Mouse (Mus musculus): Measurements from ENCODE around the gene Atox1. TPM values are rescaled to one million over a fixed set of nuclear protein-coding genes. Genes with fewer than 3 reads are reported as not detected.
A peak's percentile ranks its signal among the peaks of the same experiment; 100 is the strongest.

Atox1 gene
- polyA plus RNA-seq, 1 experiment from 2014 or later = 284 TPM

DNA sequence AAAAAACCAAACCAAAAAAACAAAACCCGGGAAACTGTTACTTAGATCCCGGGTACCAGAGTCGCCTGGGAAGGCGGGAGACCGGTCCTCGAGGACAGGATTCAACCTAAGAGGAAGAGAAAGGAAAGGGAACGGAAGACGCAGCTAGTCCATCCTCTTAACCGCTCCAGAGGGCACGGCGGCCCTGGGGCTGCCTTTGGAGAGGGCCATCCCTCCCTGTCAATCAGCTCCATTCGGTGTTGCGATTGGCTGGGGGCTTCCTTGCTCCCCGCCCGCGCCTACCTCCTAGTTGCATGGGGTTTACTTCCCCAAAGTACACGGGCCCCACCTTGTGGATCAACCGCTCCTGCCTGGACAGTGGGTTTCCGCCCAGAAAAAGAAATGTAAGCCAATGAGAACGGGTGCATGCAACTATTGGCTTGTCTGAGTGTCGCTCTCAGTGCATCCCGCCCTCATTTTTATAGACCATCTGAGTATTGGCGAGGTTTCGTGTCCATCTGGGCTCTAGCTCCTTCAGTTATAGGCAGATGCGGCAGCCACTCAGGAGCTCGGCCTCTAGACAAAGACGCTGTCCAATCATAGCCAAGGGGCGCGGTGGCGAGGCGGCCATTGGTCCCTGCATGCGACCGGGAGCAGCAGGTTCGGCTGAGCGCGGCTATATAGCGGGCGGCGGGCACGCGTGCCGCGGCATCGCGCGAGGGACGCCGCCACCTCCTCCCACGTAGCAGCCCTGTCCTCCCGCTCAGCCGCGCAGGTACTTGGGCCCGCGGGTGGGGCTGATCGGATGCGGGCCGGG is 8.2 kb upstream of the Atox1 start, which contains the start of gene G3bp1:
TSS of gene G3bp1 (plus strand) at position 638 of the 796 bp plus-strand sequence.
- Histone ChIP-seq H3K27me3 (no peaks in the 10 kb centered on the region), H3K9ac (peak within 1 kb of the TSS; percentile 99), H3K27ac (peak within 1 kb of the TSS; percentile 92), H3K36me3 (peaks cover 5% of the 10 kb centered on the region; the same call in 1 of the 2 replicates), H3K9me3 (replicated peaks) (no peaks in the 10 kb centered on the region), H3K4me2 (replicated peaks) (peak within 1 kb of the TSS; percentile 84), H3K4me3 (peak within 1 kb of the TSS; percentile 99), H3K4me1 (peaks cover 18% of the 10 kb centered on the region)
- under 1% methylated on average over 47 of the region's 57 CpGs for WGBS
- peak; percentile 99 for ATAC-seq (ENCODE audit: low FRiP score)

DNA sequence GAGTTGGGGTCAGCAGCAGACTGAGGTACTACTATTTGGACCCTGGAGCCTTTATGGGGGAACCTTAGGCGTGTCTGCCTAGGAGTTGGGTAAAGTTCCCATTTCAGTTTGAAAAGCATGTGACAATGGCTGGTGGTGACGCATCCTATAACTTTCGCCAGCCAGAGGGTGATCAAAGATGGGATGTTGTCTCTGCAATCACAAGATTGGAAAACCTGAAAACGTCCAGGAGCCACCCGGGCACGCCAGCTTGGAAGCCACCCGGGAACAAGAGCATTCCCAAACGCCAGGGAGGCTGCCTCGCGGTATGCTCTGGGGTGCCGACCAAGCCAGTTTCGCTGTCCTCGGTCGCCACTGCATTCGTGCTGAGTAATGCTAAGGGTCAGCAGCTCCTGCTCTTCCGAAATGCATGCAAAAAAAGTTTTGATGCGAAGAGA is 7.6 kb upstream of the Atox1 start:
- H3K4me1 ChIP-seq = peaks cover 18% of the 10 kb centered on the region
- no peaks in the 10 kb centered on the region for H3K27me3 ChIP-seq
- peak overlapping the region; percentile 92 for H3K27ac ChIP-seq
- H3K4me2 ChIP-seq (replicated peaks) = peak overlapping the region; percentile 71
- WGBS = 4% methylated on average over 17 of the region's 17 CpGs
- peak overlapping the region; percentile 99 for H3K4me3 ChIP-seq
- no peaks in the 10 kb centered on the region; the same call in 1 of the 2 replicates for H3K36me3 ChIP-seq
- H3K9me3 ChIP-seq (replicated peaks) = no peaks in the 10 kb centered on the region
- H3K9ac ChIP-seq = peak overlapping the region; percentile 82
- no peak for ATAC-seq (ENCODE audit: low FRiP score)

DNA sequence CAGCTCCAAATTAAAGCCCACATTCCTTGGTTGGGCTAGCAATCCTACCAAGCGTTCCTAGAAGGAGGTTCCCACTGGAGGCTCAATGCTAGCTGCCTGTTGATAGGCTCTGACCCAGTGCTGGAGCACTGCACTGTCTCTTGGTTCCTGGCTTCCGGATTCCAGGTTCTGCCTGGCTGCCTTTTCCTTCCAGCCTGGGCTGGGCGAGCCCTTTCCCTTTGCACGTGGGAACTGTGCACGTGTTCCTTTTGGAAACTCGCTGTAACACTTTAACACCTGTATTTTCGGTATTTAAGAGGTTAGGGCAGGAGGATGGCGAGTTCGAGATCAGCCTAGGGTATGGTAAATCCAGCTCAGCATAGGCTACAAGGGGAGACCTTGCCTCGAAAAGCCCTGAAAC is 7.0 kb upstream of the Atox1 start:
- Histone ChIP-seq H3K4me3 (peak overlapping the region; percentile 99; the same call in 1 of the 2 replicates), H3K4me2 (replicated peaks) (peak overlapping the region; percentile 71), H3K9me3 (replicated peaks) (no peaks in the 10 kb centered on the region), H3K27me3 (no peaks in the 10 kb centered on the region), H3K27ac (peak overlapping the region; percentile 92), H3K36me3 (no peaks in the 10 kb centered on the region; the same call in 1 of the 2 replicates), H3K9ac (peak overlapping the region; percentile 82), H3K4me1 (peaks cover 18% of the 10 kb centered on the region)
- no peak for ATAC-seq (ENCODE audit: low FRiP score)
- 73% methylated on average over 10 of the region's 10 CpGs for WGBS

DNA sequence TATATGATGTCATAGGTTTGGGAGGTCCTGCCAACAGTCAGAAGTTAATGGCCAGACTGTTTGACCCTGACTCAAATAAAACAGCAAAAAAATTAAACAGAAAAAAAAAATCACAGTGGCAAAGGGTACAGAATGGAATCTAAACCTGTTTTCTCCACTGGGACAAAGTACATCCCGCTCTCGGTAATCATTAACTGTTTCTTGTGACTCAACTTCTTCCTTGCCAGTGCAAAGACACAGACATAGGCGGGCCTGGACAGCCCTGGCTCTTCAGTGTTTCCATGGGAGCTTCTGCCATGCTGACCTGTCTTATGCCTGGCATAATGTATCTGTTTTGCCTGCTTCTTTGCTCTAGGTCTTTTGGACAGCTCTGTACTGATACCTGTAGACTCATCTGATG is 4.1 kb upstream of the Atox1 start:
- Histone ChIP-seq H3K27ac (no peak overlapping the region), H3K4me1 (peaks cover 14% of the 10 kb centered on the region), H3K36me3 (no peaks in the 10 kb centered on the region), H3K4me3 (no peak overlapping the region), H3K9ac (no peak overlapping the region), H3K4me2 (replicated peaks) (no peak overlapping the region), H3K9me3 (replicated peaks) (no peaks in the 10 kb centered on the region), H3K27me3 (no peaks in the 10 kb centered on the region)
- WGBS = 79% methylated on average over 3 of the region's 3 CpGs
- ATAC-seq (ENCODE audit: low FRiP score) = no peak

DNA sequence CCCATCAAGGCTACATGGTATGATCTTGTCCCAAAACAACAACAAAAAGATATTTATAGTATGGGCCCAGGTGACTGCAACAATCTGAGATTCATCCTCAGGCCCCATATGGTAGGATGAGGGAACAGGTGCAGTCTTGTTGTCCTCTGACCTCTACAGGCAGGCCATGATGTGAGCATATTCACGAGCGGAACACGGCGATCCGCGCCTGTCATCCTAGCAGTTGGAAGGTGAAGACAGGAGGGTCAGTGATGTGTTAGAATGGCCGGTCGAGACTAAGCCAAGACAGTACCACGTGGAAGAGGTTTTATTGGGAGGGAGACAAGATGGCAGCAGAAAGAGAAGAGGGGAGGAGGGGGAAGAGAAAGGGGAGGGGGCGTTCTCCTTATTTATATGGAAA is 3.7 kb upstream of the Atox1 start:
- Histone ChIP-seq H3K4me3 (no peak overlapping the region), H3K27ac (no peak overlapping the region), H3K4me2 (replicated peaks) (no peak overlapping the region), H3K9me3 (replicated peaks) (no peaks in the 10 kb centered on the region), H3K36me3 (no peaks in the 10 kb centered on the region), H3K9ac (no peak overlapping the region), H3K4me1 (peaks cover 19% of the 10 kb centered on the region), H3K27me3 (no peaks in the 10 kb centered on the region)
- no peak for ATAC-seq (ENCODE audit: low FRiP score)
- 85% methylated on average over 10 of the region's 10 CpGs for WGBS

DNA sequence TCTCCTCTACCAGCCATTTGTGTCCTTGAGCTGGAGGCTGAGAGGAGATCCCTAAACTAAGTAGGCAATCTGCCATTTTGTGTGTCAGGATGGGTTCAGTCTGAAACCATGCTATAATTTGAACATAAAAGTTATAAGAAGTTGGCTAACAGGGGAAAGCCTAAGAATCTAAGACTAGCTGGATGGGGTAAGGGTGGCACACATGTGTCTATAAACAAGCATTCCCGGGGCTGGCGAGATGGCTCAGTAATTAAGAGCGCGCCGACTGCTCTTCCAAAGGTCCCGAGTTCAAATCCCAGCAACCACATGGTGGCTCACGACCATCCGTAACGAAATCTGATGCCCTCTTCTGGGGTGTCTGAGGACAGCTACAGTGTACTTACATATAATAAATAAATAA is 1.1 kb upstream of the Atox1 start:
- no peak overlapping the region for H3K27ac ChIP-seq
- H3K4me1 ChIP-seq = peaks cover 17% of the 10 kb centered on the region
- no peak overlapping the region for H3K9ac ChIP-seq
- H3K4me3 ChIP-seq = no peak overlapping the region
- no peaks in the 10 kb centered on the region for H3K27me3 ChIP-seq
- H3K36me3 ChIP-seq = no peaks in the 10 kb centered on the region
- no peaks in the 10 kb centered on the region for H3K9me3 ChIP-seq (replicated peaks)
- WGBS = 92% methylated on average over 9 of the region's 9 CpGs
- ATAC-seq (ENCODE audit: low FRiP score) = no peak
- no peak overlapping the region for H3K4me2 ChIP-seq (replicated peaks)

DNA sequence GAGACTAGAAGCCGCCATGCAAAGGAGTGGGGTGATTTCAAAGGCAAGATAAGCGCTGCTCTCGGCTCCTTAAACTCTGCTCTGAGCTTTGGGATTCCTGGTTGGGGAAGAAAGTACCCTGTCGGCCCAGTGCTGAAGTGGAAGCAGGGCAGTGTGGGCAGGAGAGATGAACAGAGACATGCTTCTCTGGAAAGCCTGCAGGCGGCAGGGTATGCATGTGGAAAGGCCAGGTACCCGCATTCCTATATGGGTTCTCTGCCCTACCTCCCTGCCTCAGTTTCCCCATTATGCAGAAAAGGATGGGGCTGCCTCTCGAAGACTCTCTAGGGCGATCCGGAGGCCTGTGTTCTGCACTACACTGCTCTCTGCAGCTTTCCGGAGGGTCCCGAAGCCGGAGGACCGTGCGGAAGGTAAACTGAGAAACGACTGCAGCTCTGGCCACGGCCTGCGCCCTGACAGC is 450 bp downstream of the Atox1 start:
- Histone ChIP-seq H3K4me1 (peaks cover 17% of the 10 kb centered on the region), H3K9me3 (replicated peaks) (no peaks in the 10 kb centered on the region), H3K27me3 (no peaks in the 10 kb centered on the region), H3K4me3 (peak overlapping the region; percentile 71), H3K36me3 (no peaks in the 10 kb centered on the region), H3K27ac (peak overlapping the region; percentile 58; the same call in 1 of the 2 replicates), H3K9ac (peak overlapping the region; percentile 71), H3K4me2 (replicated peaks) (peak overlapping the region; percentile 91)
- ATAC-seq (ENCODE audit: low FRiP score) = peak; percentile 78
- WGBS = under 1% methylated on average over 17 of the region's 17 CpGs

DNA sequence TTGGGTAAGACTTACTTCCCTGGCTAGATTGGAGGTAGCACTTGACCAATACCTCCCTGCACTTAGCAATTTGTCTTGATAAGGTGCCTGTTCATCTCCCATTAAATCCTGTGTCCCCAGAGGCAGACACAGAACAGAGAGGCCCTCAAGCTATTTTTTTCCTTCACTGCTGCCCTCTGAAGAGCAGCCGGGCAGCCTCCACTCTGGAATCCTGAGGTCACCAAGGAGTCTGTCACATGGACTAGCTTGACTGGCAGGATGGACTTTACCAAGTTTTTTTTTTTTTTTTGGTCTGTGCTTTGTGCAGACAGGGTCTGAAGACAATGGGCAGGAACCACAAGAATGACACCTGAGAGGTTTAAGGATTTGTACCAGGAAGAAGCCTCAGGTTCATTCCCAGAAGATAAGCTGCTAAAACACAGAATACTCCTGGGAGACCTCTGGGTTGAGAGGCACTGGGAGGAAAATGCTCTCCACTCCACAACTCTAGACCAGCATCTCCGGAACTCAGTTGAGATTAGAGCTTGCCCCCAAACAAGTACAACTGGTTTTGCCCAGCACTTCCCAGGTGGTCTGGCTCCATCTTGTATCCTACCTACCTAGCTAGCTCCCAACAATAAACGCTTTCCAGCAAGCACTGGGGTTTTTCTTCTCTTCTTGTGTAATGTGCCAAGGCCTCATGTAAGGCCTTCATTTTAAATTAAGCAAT is 1.0 kb downstream of the Atox1 start:
- ATAC-seq (ENCODE audit: low FRiP score) = no peak
- 30% methylated on average over 3 of the region's 3 CpGs for WGBS
- Histone ChIP-seq H3K4me3 (peak overlapping the region; percentile 71), H3K9ac (peak overlapping the region; percentile 71; the same call in 1 of the 2 replicates), H3K27me3 (no peaks in the 10 kb centered on the region), H3K27ac (no peak overlapping the region), H3K4me1 (peaks cover 17% of the 10 kb centered on the region), H3K4me2 (replicated peaks) (peak overlapping the region; percentile 91), H3K36me3 (no peaks in the 10 kb centered on the region), H3K9me3 (replicated peaks) (no peaks in the 10 kb centered on the region)

DNA sequence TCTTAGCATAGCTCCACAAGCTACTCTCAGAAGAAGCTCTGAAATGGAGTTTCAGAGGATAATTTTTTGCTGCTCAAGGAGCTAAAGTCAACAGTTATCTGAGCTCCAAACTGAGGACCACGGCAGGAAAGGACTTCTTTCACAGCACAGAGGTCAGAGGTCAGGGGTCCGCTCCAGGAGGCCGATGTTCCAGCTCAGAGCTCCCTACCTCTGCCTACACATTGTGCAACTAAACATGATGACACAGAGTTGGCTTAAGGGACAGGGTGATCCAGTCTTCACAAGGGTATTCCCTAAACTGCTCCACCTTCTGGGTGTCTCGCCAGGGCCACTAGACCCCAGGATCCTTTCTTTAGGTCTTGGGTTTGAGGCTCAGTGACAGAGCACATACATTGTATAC is 2.5 kb downstream of the Atox1 start:
- 46% methylated on average over 4 of the region's 4 CpGs for WGBS
- Histone ChIP-seq H3K4me1 (peaks cover 17% of the 10 kb centered on the region), H3K27ac (no peak overlapping the region), H3K9me3 (replicated peaks) (no peaks in the 10 kb centered on the region), H3K4me3 (no peak overlapping the region), H3K36me3 (0 out of 2 replicates have a peak, but pooled peaks cover 4% of the 10 kb centered on the region), H3K9ac (no peak overlapping the region), H3K4me2 (replicated peaks) (no peak overlapping the region), H3K27me3 (no peaks in the 10 kb centered on the region)
- ATAC-seq (ENCODE audit: low FRiP score) = no peak

DNA sequence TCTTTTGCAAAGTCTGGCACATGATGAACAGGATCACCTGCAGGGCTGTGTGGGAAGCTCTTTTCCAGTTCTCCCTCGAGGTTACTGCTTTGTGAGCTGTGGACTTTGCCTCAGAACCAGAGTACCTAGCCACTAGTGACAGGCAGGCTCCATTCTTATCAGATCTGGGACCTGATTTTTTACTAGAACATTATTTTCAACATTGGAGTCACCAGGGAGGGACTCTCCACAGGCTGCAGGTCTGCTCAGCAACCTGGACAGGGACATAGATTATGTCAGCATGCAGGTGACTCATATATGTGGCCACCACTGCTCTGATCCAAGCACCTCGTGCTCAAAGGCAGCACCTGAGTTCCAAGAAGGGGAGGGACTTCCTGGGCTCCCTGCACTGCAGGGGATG is 5.9 kb downstream of the Atox1 start:
- ATAC-seq (ENCODE audit: low FRiP score) = no peak
- peaks cover 13% of the 10 kb centered on the region; the same call in 1 of the 2 replicates for H3K36me3 ChIP-seq
- WGBS = 87% methylated on average over 2 of the region's 2 CpGs
- no peak overlapping the region for H3K4me3 ChIP-seq
- H3K4me2 ChIP-seq (replicated peaks) = no peak overlapping the region
- no peak overlapping the region for H3K27ac ChIP-seq
- H3K4me1 ChIP-seq = peaks cover 7% of the 10 kb centered on the region
- H3K27me3 ChIP-seq = no peaks in the 10 kb centered on the region
- no peak overlapping the region for H3K9ac ChIP-seq
- H3K9me3 ChIP-seq (replicated peaks) = no peaks in the 10 kb centered on the region

DNA sequence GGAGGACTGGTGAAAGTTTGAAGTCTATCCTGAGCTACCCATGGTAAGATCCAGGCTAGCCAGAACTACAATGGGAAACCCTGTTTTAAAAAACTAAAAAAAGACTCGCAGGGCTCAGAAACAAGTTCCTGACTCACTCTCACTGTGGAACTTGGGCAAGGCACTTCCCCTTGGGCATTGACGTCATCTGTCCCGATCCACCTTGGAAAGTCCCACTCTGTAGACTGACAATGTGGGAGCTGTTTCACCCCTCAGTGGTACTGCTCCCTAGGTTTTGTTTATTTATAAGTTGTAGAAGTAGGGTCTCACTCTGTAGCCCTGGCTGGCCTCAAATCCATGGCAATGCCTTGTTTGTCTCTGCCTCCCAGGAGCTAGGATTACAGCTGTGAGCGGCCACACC is 7.4 kb downstream of the Atox1 start:
- no peaks in the 10 kb centered on the region for H3K27me3 ChIP-seq

DNA sequence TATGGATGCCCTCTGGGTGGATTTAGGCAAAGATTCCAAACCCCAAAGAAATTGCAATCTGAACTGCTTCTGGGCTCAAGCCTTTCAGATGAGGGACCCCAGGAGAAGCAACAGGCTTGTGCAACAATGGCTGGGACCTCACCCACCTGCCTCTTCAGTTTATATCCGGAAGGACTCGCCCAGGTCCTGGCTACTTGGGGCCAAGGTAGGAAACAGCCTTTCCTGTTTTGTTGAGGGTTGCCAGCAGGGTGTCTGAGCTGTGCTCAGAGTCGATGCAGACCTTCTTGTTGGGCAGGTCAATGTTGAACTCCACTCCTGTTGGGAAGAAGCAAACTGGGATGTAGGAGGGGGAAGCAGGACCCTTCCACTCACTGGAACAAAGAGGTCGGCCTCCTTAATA is 10.7 kb downstream of the Atox1 start:
- 72% methylated on average over 4 of the region's 4 CpGs for WGBS
- Histone ChIP-seq H3K27me3 (no peaks in the 10 kb centered on the region), H3K4me1 (no peaks in the 10 kb centered on the region), H3K27ac (no peak overlapping the region), H3K4me3 (no peak overlapping the region), H3K9me3 (replicated peaks) (no peaks in the 10 kb centered on the region), H3K4me2 (replicated peaks) (no peak overlapping the region), H3K9ac (no peak overlapping the region), H3K36me3 (peaks cover 29% of the 10 kb centered on the region)
- no peak for ATAC-seq (ENCODE audit: low FRiP score)

More for the DNA sequence above, 7.4 kb downstream of the Atox1 start:
- no peaks in the 10 kb centered on the region for H3K9me3 ChIP-seq (replicated peaks)
- no peak overlapping the region for H3K27ac ChIP-seq
- whole genome bisulfite sequencing = 96% methylated on average over 4 of the region's 4 CpGs
- no peak overlapping the region for H3K9ac ChIP-seq
- peaks cover 28% of the 10 kb centered on the region; the same call in 1 of the 2 replicates for H3K36me3 ChIP-seq
- no peak overlapping the region for H3K4me3 ChIP-seq
- H3K4me2 ChIP-seq (replicated peaks) = no peak overlapping the region
- ATAC-seq (ENCODE audit: low FRiP score) = no peak
- no peaks in the 10 kb centered on the region; the same call in 1 of the 2 replicates for H3K4me1 ChIP-seq
